Mouse (Mus musculus) T-helper 2 cell (primary cell): Measurements from ENCODE around the gene Hif3a.

Experiments used
- in situ Hi-C: fragments of 300-600 bp; cut with MboI, MseI; formaldehyde crosslinking; loops from one replicate; pipeline ENCODE4 v1.15.1; 2025; ENCODE audit warnings: high pct_unique_total_duplicates

Hif3a gene

DNA sequence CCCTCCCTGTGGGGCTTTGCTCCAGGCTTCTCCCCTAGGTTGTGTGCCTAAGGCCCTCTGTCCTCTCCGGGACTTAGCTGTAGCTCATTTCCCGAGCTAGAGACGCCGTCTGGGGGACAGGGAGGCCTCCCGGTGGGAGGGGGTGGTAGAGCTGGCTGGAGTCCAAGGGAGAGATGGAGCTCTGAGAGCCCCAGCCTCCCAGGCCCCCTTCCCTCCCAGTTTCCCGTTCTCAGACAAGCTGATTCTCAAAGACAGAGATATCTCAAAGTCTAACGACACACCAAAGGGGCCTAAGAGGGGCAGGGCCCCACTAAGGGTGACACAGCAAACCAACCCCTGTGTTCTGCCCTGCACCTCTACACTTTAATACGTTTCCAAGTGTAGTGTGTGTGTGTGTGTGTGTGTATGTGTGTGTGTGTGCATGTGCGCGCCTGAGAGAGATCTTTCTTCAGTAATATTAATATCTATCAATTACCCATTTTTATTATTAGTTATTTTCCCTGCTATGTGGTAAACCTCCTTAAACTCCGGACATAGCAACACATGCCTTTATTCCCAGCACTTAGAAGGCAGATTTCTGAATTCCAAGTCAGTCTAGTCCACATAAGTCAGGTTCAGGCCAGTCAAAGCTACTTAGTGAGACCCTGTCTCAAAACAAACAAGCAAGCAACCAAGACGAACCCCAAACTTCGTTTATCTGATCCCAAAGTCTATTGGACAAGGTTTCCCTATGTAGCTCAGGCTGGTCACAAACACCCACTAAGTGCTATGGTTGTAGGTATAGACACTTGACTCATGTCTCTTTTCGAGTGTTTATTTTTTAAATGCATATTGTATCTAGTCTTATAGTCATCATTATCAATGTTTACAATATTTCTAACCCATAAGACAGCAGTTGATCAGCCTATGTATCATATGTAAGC is 5.4 kb downstream of the Hif3a start:
- in situ Hi-C loops: loop anchor here (10.0 kb wide), 1 partner anchor 1122 kb away; no protein-coding TSS in a partner anchor

DNA sequence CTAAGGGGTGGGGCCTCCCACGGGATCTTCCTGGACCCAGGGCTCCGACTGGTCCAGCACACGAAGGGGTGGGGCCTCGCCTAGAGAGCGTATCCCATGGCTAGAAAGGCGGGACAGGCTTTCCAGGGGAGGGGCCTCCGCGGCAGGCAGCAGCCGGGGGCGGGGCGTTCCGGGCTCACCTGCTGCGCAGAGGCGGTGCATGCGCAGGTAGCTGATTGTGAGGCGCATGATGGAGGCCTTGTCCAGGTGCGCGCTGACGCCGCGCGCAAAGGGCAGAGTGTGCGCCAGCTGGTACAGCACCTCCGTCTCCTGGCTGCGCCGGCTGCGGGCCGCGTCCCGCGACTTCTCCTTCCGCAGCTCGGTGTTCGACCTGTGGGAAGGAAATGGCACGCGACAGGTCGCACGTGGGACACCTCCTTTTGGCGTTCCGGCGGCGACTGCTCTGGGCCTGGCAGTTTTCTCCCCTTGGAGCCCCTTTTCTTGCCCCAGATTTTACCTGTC is 6.1 kb downstream of the Hif3a start:
- in situ Hi-C loops: loop anchor here (10.0 kb wide), 1 partner anchor 1121 kb away; no protein-coding TSS in a partner anchor

DNA sequence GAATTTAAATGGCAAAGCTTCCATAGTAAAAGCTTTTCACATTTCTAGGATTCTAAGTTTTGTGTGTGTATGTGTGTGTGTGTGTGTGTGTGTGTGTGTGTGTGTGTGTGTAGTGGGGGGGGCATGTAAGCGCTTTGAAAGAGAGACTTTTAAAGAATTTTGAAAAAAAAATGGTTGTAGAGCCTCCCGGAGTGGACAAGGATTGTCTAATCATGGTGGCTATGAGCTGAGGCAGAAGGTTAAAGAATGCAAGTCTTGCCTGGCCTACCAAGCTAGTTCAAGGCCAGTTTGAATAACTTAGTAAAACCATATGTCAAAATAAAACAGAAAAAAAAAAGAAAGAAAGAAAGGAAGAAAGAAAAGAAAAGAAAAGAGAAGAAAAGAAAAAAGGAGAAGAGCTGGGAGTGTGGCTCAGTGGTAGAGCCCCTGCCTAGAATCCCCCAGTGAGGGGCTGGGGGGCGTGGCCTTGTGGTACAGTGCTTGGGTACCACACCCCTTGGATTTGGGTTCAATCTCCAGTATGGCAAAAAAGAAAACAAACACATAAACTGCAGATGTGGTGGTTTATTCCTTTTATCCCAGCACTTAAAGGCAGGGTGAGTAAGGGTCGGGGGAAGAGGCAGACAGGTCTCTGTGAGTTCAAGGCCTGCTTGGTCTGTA is 6.8 kb downstream of the Hif3a start:
- in situ Hi-C loops: loop anchor here (10.0 kb wide), 1 partner anchor 1121 kb away; no protein-coding TSS in a partner anchor

- in situ Hi-C loops: loop anchor here (5.0 to 10.0 kb wide), 2 partner anchors 122 to 1120 kb away; no protein-coding TSS in a partner anchor
These were observed 7.8 kb downstream of the Hif3a start for GRCm38 (mm10) chr7:17054325-17054989.

DNA sequence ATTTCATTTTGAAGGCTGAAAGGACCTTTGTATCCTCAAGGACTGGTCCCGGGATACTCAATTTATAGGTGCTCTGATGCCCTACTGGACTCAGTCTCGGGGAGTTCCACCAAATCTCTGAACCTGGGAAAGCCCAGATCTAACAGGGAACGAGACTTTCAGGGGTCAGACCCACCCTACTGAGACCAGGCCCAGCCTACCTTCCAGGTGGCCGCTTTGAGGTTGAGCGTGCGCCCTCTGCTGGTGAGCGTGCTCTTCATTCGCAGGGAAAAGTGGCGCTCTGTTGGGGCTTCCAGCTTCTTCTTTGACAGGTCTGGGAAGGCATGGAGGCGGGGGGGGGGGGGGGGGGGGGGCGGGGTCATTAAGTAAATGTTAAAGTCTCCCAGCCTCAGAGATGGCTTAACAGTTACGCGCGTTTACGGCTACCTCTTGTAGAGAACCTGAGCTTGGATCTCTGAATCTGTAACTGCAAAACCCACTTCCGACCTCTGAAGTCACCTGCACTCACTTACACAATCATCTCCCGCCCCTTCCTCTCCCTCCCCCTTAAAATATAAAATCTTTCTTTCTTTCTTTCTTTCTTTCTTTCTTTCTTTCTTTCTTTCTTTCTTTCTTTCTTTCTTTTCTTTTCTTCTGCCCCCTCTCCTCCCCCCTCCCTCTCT is 11.2 kb downstream of the Hif3a start:
- in situ Hi-C loops: loop anchor here (5.0 to 10.0 kb wide), 2 partner anchors 119 to 1116 kb away; no protein-coding TSS in a partner anchor

- in situ Hi-C loops: loop anchor here (5.0 to 10.0 kb wide), 2 partner anchors 118 to 1116 kb away; no protein-coding TSS in a partner anchor
These were observed 11.7 kb downstream of the Hif3a start for GRCm38 (mm10) chr7:17050491-17050890.

DNA sequence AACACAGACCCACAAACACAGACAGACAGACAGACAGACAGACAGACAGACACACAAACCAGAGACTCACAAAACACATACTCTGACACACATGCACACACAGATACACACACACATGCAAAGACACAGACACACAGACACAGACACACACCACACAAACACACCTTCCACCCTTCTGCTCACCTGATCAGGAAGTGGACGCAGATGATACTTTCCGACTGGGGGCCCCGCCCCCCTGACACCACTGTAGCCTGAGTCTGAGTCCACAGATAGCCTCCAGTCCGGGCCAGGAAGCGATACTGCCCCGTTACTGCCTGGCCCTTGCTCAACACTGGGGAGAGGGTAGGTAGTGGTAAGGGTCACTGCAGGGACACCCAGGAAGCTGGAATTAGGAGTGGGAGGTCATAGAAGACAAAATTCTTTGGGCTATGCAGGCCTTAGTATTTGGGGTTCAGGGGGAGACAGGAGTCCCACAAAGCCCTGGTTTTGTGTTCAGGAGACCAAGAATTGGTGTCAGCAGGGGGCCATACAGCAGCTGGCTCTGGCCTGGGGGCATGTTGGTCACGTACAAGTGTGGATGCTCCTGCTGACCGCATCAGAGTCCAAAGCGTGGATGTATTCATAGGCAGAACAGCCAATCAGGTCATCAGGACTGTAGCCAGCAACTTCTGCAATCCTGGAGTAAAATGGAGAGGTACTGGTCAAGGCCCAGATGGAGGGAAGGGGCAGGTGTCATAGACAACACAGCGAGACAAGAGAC is 13.6 kb downstream of the Hif3a start:
- in situ Hi-C loops: no loop called here

DNA sequence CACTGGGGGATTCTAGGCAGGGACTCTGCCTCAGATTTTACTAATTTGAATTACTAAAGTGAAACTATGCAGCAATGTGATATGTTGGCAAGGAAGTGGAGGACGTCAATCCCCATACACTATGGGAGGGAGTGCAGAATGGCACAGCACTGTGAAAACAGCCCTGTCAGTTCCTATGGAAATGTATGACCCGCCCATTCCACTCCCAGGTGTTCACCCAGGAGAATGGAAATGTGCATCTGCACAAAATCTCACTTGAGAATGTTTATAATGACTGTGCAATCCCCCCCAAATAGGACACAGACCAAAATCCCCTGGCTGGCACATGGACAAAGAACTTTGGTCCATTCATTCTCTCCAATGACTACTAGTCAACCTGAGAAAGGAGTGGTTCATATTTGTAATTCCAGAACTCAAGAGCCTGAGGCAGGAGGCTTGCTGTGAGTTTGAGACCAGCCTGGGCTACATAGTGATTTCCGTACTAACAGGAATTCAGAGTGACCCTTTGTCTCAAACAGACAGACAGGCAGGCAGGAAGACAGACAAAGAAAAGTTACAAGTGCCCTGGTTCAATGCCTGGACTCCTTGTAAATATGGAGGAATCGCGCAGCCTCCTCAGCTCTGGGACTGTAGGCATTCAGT is 15.1 kb downstream of the Hif3a start:
- in situ Hi-C loops: no loop called here

DNA sequence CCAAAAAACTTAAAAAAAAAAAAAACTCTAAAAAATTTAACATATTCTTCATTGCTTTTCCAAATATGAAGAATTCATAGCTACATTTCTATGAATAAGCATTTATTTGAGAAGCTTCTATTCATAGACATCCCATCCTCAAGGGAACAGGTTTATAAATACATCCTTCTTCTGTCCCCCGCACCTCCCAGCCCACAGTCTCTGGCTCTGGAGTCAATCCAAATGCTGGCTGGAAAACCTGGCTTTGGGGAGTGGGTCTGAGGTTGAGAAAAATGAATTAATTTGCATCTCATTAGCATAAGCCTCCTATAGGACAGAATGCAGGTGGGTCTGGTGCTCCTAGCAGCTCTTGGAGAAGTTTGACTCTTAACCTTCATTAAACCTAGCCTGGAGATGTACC is 16.5 kb downstream of the Hif3a start:
- in situ Hi-C loops: no loop called here

DNA sequence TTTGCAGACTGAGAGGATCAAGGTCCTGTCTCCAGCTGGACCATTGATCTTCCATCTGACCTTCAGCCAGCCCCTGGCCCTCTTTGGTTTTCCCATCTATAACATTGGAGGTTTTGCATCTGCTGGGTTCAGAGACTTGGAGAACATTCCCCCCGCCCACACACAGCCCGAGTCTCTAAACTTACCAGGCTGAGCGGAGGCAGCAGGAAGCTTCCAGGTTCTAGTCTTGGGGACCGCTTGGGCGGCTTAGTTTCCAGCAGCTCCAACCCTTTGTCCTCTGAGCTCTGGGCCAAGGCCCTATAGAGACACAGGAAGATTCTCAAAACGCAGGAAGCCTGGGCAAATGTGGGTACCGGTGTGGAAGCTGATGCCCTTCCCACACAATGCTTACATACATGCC is 22.9 kb downstream of the Hif3a start:
- in situ Hi-C loops: no loop called here

GRCm38 (mm10) chr7:17038018-17038695 is 24.1 kb downstream of the Hif3a start:
- in situ Hi-C loops: no loop called here

DNA sequence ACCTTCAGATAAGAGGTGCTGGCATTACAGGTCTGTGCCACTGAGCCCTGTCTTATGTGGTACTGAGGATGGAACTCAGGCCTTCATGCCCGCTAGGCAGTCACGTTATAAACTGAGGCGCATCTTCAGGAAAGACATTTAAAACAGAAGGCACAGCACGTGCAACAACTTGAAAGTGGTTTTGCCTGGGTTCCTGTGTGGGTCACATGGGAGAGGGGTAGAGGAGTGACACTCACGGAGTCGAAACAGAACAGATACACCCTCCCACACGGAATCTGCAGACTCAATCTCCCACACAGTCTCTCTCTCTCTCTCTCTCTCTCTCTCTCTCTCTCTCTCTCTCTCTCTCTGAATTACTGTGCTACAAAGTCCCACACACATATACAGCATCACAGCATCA is 32.0 kb downstream of the Hif3a start:
- in situ Hi-C loops: no loop called here

- in situ Hi-C loops: no loop called here
These were observed 33.3 kb downstream of the Hif3a start for GRCm38 (mm10) chr7:17028923-17029322.

GRCm38 (mm10) chr7:17027588-17028343 is 34.5 kb downstream of the Hif3a start, which contains the start of gene Ppp5c:
Ppp5c (minus strand) TSS chr7:17027924.
- in situ Hi-C loops: no loop called here

DNA sequence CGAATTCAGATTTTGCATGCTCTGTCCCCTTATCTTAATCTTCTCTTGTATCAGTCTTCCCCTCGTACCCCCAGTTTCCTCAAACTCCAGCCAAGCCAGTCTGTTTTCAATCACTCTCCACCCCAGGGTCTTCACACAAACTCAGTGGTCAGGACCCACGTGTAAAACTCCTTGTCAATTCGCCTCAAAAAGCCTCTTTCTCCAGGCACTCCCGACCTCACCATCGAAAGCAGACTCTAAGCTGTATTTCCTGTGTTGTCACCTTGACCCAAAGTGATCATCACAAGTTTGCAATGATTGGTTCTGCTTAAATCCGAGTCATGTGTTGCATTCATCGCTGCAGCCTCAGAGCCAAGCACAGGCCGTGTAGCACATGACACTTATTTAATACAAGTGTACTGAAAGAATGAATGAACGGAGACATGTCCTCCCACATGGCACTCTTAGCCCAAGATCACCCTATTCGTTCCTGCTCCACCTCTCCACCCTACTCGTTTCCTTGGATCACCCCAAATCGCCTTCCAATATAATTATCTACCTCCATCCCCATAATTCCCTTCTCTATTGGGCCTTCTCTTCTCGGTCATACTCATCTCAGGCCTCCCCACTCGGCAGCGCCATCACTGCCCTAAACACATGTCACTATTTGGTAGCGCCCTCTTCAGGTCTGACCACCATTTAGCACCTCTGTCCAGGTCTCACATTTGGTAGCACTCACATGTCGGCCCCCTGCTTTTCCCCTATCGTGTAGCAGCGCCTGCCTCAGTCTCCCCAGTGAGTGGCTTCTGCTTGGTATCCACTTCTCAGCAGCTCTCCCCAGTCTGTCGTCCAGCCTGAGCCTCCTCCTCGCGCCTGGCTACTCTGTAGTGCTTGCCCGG is 35.3 kb downstream of the Hif3a start:
- in situ Hi-C loops: no loop called here

- in situ Hi-C loops: no loop called here
These were observed 36.2 kb downstream of the Hif3a start for GRCm38 (mm10) chr7:17025896-17026622.

GRCm38 (mm10) chr7:17025505-17025894 is 36.7 kb downstream of the Hif3a start:
- in situ Hi-C loops: no loop called here
